Mouse (Mus musculus) heart, postnatal 14 days (tissue): ENCODE results near the gene 4932438H23Rik. TPM values are rescaled to one million over a fixed set of nuclear protein-coding genes. Genes with fewer than 3 reads are reported as not detected.

ENCODE experiments used
- DNase-seq, 2 experiments: peaks; one replicate each; pipeline ENCODE4 v3.0.0; 2021 to 2022
- intact Hi-C: fragments of 180-260 bp; cut with DNase I; formaldehyde crosslinking; loops from one replicate; pipeline ENCODE4 v1.15.1; 2025
- long read RNA-seq, 2 experiments: library from polyadenylated mRNA; stranded (forward); transcript quantifications; one replicate each; pipeline ENCODE4 v2.0.0; 2021
- total RNA-seq, 2 experiments: library from RNA; stranded (reverse); gene quantifications; 2 replicates each; pipeline ENCODE4 v1.2.3; 2021

The 4932438H23Rik gene
- total RNA-seq = under 1 TPM; 0.10 to 0.12 TPM
- long read RNA-seq, experiment 1 = 0 reads
- long read RNA-seq, experiment 2 = 0 reads

DNA sequence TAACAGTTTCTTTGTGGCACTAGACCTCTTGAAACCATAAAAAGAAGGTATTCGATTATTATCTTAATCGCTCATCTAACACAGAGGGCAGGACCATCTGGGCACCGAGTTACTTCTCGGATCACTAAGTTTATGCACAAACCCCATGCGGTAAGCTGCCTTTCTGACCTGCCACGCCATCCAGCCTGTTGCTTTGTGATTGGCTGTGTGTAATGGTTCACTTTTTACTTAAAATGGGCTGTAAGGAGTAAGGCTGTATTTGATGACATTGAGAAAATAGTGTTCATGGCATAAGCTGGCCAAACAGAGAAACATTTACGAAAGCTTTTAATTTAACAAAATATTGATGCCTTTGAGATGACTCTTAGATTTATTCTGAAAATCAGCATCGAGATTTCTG lies at the start of gene 4932438H23Rik:
Gene 4932438H23Rik (minus strand): TSS at position 101 of the 400 bp plus-strand sequence.
- DNase-seq = no peak
- intact Hi-C loops = no loop called here

DNA sequence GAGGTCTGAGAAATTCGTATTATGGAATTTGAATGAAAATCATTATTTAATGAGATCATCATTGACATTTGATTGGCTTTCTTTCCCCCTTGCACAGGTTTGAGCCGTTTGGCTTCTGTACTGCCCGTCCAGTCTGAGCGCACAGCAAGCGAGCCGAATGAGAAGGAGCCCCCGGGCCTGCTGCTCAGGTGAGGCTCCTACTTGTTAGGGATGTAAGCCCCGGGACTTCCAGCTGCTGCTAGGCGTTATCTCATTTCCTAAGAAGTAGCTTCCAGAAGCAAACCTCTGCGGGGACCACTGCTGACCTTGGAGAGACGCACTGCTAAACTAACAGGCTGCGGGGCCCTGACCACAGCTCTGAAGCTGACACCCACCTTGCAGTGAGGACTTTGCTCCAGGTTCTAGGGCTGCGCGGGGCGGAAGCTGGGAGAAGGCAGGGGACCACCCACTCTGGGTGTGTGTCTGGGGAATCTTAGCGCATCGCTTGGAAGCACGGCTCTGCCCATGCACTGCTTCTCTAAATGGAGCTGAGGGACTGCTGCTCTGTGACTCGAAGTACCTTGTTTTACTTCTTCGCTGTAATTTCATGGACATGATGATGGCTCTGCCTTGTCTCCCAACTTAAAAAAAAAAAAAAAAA lies 46.2 kb upstream of the 4932438H23Rik start:
- no peak for DNase-seq
- intact Hi-C loops = no loop called here

DNA sequence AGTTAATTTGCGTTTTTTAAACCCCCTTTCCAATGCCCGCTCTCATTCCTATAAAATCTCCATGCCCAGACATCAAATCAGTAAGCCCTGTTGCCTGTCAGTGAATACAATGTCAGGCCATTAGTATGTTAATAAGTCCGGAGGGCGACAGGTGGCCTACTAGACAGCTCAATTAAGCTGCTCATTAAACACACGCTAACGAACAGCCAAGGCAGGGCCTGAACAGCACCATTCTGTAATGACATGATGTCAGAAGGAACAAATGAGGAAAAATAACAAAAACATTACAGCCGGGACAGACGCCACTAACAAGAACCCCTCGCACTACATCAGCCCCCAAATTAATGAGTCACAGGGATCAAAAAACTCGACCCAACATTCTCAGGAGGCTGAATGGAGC lies 45.5 kb upstream of the 4932438H23Rik start:
- intact Hi-C loops = no loop called here
- no peak for DNase-seq

DNA sequence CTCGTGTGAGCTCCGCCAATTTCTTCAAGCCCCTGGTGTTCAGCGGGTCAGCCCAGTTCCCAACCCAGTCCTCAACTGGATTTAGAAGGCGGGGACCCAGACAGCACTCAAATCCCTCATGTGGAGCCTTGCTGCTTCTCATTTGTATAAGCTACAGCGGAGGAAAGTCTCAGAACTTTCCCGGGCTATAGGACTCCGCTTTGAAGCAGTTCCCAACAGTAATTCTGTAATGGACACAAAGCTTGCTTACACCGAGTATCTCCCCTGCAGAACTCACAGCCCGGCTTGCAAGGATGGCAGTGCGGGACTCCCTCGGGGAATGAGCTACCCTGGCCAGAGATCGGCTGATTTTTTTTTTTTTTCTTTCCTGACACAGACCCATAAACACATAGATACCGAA lies 45.1 kb upstream of the 4932438H23Rik start:
- no peak for DNase-seq
- intact Hi-C loops = no loop called here

DNA sequence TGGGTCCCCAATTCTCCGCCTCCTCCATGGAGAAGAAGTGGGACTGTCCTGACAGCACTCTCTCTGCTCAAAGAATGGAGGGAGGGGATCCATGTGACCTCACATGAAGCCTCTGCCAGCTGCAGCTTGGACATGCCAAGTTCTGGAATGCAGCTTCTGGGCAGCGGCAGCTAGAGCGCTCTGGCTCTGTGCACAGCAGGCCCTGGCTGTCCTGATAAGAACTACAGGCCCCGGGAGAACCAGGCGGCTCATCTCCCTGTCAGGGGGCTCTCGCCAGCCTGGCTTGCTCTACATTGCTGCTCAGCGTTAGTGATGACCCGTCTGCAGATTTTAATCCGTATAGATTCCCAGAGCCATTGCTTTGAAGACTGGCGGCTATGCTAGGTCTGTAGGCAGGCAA lies 44.6 kb upstream of the 4932438H23Rik start:
- DNase-seq = peak; percentile 34 to 73
- intact Hi-C loops = no loop called here

DNA sequence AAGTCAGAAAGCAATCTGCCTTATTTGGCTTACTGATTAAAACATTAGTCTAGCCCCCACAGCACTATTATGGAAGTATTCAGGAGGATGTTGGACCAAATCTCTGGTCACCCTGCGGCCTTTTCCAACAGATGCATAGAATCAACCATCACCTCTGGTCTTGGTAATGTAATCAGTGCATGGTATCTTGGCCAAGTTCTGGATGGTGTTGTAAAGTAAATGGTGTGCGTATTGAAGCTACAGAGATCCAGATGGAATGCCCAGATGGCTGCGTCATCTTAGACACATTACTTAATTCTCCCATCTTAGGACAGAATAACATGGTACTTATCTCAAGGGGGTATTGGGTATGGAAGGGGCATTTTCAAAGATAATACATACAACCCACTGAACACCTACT lies 43.8 kb upstream of the 4932438H23Rik start:
- no peak for DNase-seq
- intact Hi-C loops = no loop called here

DNA sequence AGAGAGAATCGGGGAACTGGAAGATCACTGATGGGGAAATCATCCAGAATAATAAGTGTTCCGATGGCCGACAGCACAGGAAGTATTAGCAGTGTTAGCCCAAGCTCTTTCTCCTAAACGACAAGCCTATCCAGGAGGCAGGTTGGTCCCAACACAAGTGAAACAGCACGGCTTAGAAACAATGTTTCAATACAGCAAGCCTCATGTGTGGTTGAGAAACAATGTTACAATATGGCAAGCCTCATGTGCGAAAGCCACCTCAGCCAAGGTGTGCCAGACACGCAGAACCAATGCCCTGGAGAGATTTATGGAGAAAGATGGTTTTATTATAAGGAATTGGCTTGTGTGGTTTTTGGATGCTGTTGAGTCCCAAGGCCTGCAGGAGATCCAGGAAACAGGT lies 43.2 kb upstream of the 4932438H23Rik start:
- no peak for DNase-seq
- intact Hi-C loops = no loop called here

DNA sequence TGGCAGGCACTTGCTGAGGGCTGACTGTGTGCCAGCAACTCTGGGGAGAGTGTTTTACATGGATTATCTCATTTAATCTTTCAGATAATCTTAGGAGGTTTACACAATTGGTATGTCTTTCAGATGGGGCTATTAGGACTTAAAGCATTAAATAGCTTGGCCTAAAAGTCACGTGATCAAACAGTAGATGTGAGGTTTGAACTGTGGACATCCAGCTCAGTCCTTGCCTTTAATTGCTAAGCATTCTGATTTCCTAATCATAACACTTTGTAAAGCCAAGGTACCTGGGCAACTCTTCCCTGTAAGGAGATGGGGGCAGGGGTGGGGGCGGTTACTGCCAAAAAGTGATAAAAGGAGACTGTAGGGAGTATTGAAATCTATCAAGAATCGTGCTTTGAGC lies 41.7 kb upstream of the 4932438H23Rik start:
- DNase-seq = no peak

DNA sequence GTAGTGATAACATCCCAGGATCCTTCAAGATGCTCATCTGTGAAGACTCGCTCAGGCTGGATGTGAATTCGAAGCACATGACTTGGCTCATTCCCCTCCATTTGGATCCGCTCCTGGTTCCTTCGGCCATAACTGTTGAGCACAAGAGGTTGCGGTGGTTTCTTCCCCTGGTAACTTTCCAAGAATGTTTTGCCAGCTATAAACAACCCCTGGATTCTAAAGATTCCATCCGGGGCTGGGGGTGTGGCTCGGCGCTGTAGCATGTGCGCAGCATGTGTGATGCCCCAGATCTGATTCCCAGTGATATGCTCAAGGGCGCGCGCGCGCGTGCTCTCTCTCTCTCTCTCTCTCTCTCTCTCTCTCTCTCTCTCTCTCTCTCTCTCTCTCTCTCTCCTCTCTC lies 35.0 kb upstream of the 4932438H23Rik start:
- no peak for DNase-seq
- intact Hi-C loops = no loop called here

More for the DNA sequence above, 41.7 kb upstream of the 4932438H23Rik start:
- intact Hi-C loops = no loop called here

DNA sequence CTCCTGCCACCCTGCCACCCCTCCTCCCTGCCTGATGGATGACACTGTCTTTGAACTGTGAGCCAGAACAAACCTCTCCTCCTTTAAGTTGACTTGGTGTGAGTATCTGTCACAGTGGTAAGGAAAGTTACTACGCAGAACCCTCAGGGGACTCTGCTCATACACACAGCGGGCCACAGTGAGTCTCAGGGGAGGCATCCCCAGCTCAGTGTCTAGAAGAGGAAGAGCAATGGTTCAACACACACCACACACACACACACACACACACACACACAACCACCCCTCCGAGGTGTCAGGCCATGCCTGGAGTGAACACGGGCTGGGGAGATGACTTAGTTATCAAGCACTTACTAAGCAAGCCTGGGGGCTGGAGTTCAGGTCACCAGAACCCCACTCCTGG lies 33.5 kb upstream of the 4932438H23Rik start:
- DNase-seq = no peak
- intact Hi-C loops = no loop called here

DNA sequence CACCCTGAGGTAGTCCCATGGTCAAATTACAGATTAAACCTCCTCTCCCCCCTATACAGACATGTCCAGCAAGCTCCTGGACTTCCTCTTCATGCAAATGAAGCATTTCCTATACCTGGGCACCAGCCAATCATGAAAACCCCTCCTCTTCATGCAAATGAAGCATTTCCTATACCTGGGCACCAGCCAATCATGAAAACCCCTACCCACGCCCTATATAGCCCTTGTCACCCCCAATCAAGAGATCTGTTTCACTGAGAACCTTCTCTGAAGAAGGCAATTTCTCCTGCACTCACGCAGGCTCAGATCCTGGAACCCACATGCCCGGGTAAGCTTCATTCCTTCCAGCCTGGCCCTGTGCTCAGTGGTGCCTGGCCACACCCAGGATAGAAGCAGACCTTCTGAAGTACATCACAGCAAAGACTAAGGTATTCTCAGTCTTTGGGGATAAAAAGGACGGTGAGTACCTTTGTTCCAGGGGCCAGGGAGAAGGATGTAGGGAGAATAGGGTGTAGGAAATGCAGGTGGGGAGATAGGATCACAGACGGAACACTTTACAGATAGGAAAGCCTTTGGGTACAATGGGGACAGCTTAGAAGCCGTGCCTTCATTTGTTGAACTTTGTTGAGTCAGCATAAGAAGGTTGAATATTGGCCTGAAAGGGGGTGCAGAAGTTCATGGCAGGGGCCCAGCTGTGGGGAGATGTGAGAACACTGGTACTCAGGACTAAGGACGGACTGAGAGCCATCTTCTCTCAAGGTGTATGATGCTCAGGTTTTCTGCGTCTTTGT lies 32.0 kb upstream of the 4932438H23Rik start:
- intact Hi-C loops = no loop called here
- no peak for DNase-seq

DNA sequence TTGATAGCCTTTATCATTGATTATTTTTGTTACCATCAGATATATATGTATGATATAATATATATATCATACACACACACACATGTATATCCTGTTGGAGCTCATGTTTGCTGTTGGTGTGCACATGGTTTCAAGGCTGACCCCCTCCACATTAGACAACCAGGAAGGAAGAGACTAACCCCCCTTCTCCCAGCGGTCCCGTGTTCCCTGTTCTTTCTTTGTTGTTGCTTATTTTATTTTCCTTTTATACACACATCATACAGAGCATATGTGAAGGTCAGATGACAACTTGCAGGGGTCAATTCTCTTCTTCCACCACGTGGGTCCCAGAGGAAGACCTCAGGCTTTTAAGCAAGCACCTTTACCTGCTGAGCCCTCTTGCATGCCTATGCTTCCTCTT lies 29.3 kb upstream of the 4932438H23Rik start:
- DNase-seq = no peak
- intact Hi-C loops = no loop called here

DNA sequence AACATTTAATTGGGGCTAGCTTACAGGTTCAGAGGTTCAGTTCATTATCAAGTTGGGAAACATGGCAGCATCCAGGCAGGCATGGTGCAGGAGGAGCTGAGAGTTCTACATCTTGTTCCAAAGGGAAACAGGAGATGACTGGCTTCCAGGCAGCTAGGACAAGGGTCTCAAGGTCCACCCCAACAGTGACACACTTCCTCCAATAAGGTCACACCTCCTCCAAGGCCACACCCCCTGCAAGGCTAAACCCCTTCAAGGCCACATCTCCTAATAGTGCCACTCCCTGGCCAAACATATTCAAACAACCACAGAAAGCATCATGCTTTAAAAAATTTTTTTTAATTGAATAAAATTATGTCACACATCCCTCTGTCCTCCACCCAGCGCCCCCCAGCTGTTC lies 28.9 kb upstream of the 4932438H23Rik start:
- intact Hi-C loops = no loop called here
- DNase-seq = no peak

DNA sequence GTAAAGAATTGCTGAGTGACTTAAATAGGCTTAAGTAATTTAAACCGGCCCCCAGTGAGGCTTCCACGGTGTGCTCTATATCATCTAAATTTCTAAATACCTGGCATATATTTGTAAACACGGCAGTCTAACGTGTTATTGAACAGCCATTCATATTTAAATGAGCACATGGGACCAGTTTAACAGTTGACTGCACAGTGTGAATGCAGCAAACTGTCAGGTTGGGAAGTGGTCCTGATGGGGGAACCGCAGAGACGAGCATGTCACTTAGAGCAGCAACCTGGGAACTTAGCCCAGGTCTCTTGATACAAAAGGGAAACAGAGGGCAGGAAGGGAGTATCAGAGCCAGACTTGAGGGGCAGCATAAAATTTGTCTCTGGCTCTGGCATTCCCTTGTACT lies 25.0 kb upstream of the 4932438H23Rik start:
- intact Hi-C loops = no loop called here
- DNase-seq = no peak

DNA sequence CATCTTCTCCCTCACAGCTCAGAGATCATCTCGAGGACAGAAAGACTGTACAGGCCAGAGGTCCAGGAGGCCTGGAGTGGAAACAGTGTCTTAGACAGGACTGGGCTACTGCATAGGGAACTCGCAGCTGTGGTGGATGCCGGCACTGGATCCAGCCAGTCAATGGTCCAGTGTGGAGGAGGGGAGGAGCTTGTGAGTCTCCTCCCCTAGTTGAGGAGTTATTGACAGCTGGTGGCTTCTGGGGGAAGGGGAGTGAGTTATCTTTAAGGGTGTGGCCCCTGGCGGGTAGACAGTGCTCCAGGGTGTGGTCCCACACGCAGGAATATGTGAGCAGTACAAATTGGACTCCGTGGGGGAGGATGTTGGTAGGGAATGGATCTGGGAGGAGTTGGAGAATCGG lies 21.8 kb upstream of the 4932438H23Rik start:
- intact Hi-C loops = no loop called here
- no peak for DNase-seq

DNA sequence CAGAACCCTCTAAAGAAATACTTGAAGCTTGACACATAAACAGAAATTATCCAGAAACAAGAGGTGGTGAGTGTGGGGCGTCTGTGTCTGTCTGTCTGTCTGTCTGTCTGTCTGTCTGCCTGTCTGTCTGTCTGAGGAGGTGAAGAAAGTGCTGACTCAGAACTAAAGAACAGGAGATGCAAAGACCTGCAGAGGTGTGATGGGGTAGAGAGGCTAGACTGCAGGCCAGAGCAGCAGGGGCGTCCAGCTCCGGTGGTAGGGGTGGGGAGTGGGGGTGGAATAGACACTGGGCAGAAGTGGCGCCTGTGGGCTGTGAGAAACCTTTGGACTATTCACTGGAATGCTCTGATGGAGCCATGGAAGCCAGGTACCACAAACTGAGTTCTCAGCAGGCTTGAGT lies 21.1 kb upstream of the 4932438H23Rik start:
- intact Hi-C loops = no loop called here
- DNase-seq = no peak

DNA sequence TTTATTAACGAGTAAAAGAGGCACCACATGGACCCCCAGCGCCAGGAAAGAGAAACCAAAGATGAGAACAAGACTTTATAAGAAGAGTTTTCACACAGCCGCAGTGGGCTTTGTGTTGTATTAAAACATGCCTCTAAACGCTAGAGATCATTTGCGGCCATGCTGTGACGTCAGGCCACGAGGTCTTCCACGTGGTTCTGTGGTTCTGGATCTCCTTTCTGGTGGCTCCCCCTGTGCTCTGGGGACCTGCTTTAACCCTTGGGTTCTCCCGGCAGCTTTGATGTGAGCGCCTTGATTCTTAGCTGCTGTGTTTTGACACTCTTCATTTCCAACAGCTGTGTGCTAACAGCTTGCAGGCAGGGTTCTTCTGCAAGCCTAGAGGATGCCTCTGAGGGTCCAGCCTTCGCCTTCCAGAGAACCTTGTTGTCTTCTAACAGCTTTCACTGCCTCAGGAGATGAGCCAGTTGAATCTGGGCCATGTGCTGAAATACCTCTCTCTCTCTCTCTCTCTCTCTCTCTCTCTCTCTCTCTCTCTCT lies 16.1 kb upstream of the 4932438H23Rik start:
- DNase-seq = peak in 1 of 2 experiments; percentile 5
- intact Hi-C loops = no loop called here

DNA sequence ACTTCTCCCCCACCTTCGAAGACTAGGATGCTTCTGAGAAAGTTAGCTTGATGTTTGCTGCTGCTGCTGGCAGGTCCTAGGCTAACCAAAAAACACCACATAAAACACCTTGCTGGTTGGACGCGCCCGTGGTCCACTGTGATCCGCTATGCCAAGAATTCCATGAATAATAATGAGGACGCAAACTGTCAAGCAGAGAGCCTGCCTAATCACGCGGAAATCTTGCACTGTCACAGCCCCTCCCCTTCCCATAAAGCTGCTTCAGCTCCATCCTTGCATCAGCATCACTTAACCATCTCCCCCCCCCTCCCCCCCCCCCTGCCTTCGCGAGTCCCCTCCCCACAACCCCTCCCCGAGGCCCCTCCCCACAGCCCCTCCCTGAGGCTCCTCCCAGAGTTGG lies 12.7 kb upstream of the 4932438H23Rik start:
- intact Hi-C loops = no loop called here
- no peak for DNase-seq

DNA sequence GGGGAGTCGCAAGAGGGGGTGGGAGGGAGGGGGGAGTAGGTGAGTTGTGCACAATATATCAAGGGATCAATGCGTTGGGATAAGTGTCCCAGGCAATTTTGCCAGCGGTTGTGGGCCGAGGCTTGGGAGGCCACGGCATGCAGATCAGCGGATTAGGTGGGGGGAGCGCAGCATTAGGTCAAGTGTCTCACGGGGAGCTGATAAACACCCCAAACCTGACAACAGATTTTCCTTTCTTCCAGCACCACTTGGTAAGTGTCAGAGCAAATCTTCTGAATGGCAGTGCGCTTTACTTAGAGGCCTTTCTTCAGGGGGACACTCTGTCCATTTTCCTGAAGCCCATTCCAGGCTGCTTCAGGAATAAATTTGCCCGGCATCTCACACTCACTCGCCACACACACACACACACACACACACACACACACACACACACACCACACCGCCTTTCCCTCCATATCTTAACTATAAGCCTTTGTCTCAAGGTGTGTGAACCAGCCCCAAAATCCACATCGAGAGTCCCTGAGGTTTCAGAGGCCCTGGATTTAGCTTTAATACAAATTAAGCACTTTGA lies 10.6 kb upstream of the 4932438H23Rik start:
- DNase-seq = no peak
- intact Hi-C loops = no loop called here

DNA sequence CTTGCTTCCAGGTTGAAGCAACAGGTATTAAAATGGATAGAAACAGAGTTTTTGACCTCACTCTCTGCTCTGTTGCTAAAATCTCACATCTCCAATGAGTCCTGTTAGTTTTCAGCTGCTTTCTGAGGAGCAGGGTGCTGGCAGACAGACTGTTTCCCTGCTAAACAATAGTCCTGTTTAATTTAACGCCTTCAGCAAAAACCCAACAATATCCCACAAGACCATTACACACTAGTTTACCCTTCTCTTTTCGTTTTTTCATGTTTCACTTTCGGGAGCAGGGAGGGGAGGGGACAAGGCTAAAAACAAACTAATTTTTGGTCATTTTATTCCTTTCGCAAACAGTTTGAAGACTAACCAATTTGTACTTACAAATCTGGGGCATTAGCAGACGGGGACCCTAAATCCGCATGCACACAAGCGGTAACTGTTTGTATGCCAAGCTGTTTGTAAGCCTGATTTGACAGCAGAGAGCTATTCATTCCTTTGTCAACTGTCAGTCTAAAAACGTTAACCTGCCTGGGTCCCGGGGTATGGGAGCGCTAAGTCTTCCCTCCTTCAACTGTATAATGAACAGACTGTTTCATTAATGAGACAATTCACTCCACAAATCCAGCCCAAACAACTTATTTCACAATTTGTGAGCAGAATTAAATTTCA lies 10.0 kb upstream of the 4932438H23Rik start:
- intact Hi-C loops = no loop called here

DNA sequence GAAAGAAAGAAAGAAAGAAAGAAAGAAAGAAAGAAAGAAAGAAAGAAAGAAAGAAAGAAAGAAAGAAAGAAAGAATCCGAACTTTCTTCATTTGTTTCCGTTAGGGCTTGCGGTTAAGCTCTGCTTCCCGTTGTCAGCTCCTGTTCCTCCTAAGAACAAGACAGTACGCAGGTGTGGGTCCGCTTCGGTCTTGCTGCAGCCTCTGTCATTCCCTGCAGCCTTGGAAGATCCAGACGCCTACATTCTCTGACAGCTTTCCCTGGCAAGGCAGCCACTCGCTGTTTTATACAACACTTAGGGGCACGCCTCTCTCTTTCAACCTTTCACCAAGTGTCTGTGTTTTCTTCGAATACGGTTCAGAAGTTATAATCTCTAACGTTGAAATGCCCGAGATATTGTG lies 8.5 kb upstream of the 4932438H23Rik start:
- intact Hi-C loops = no loop called here

More for the DNA sequence above, 10.0 kb upstream of the 4932438H23Rik start:
- no peak for DNase-seq

More for the DNA sequence above, 8.5 kb upstream of the 4932438H23Rik start:
- DNase-seq = no peak
